Mouse (Mus musculus): ENCODE data around the gene Ppp1r12a.

GRCm38 (mm10) chr10:108170818-108171217, 8.8 kb downstream of the Ppp1r12a start:
- TF ChIP-seq CTCF (IDR thresholded peaks at IDR 0.05; ENCODE audit: borderline replicate concordance, insufficient read depth, low read length) (no peak), POLR2A (IDR thresholded peaks at IDR 0.05; ENCODE audit: low read depth, low read length) (no peak)

Data from embryonic fibroblast, embryonic 13.5 days (primary cell).